Mouse (Mus musculus) intestine, embryonic 16.5 days (tissue): Measurements from ENCODE around the gene Ccdc106. TPM values are rescaled to one million over a fixed set of nuclear protein-coding genes. Genes with fewer than 3 reads are reported as not detected.
A peak's percentile ranks its signal among the peaks of the same experiment; 100 is the strongest.

Experiments
- ATAC-seq: fragments of 200-750 bp; cut with Nextera tagmentation; 2 replicates; pipeline ENCODE4 v1.8.0; 2017; ENCODE audit warnings: moderate TSS enrichment, moderate library complexity
- H3K27ac ChIP-seq: fragments of 300-500 bp; sonication (generic); 2 replicates; pipeline ENCODE4 v1.5.1; 2014; ENCODE audit warnings: mild to moderate bottlenecking, low read length
- H3K27me3 ChIP-seq: fragments of 300-500 bp; sonication (generic); replicated peaks from 2 replicates; pipeline ENCODE4 v1.6.1; 2014; ENCODE audit warnings: low read length, control low read depth, mixed read lengths; ENCODE audit not compliant: control insufficient read depth, insufficient read depth
- H3K36me3 ChIP-seq: fragments of 300-500 bp; sonication (generic); 2 replicates; pipeline ENCODE4 v1.6.1; 2014; ENCODE audit warnings: low read length, control low read depth; ENCODE audit not compliant: control insufficient read depth, insufficient read depth
- H3K4me1 ChIP-seq: fragments of 300-500 bp; sonication (generic); 2 replicates; pipeline ENCODE4 v1.6.1; 2014; ENCODE audit warnings: low read length, control low read depth, mixed read lengths; ENCODE audit not compliant: control insufficient read depth, insufficient read depth
- H3K4me2 ChIP-seq: fragments of 300-500 bp; sonication (generic); 2 replicates; pipeline ENCODE4 v1.6.1; 2014; ENCODE audit warnings: low read depth, low read length, control low read depth
- H3K4me3 ChIP-seq: fragments of 300-500 bp; sonication (generic); 2 replicates; pipeline ENCODE4 v1.5.1; 2014; ENCODE audit warnings: mild to moderate bottlenecking, low read length
- H3K9ac ChIP-seq: fragments of 300-500 bp; sonication (generic); 2 replicates; pipeline ENCODE4 v1.6.1; 2014; ENCODE audit warnings: low read depth, low read length
- H3K9me3 ChIP-seq: fragments of 300-500 bp; sonication (generic); 2 replicates; pipeline ENCODE4 v1.6.1; 2016; ENCODE audit warnings: low read length, control low read depth; ENCODE audit not compliant: control insufficient read depth
- WGBS: fragments of 180-500 bp; shearing (Covaris S2); extraction: QIAGEN DNeasy Blood & Tissue Kit; methylation state at CpG from one replicate; pipeline ENCODE4 v1.1.7; 2014; 5-methylcytosine and 5-hydroxymethylcytosine counted together
- polyA plus RNA-seq: library from polyadenylated mRNA; unstranded; fragments of >200 nt; fragmentation: Nextera tagmentation; extraction: Ambion mirVana; gene quantifications from 2 replicates; pipeline ENCODE4 v1.2.1, GENCODE M21; 2015

The Ccdc106 gene
- polyA plus RNA-seq, 1 experiment from 2014 or later = 13.7 TPM

DNA sequence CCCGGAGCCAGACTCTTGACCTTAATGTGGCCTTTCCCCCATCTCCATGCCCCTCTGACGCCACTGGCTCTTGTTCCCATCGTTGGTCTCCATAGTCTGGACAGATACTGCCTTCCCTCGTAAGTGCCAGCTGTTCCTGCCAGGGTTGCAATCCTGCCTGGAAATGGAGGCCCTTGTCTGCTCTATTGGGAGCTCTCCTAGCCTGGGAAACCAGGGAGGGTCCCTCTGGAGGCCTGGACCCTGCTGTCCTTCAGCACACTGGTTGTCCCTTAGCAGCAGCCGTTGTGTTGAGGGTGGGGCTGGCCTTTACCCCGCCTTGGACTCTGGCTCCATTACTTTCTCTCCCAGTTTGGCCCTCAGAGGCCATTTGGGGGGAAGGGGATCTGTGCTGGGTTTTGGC lies 72.0 kb downstream of the Ccdc106 start:
- H3K4me3 ChIP-seq = no peak overlapping the region
- 71% methylated on average over 6 of the region's 6 CpGs for WGBS
- H3K27ac ChIP-seq = no peak overlapping the region
- H3K4me1 ChIP-seq = peaks cover 7% of the 10 kb centered on the region
- H3K27me3 ChIP-seq = no peaks in the 10 kb centered on the region
- peaks cover 31% of the 10 kb centered on the region for H3K36me3 ChIP-seq
- no peak overlapping the region for H3K9ac ChIP-seq
- no peaks in the 10 kb centered on the region for H3K9me3 ChIP-seq
- H3K4me2 ChIP-seq = no peak overlapping the region
- ATAC-seq = no peak

DNA sequence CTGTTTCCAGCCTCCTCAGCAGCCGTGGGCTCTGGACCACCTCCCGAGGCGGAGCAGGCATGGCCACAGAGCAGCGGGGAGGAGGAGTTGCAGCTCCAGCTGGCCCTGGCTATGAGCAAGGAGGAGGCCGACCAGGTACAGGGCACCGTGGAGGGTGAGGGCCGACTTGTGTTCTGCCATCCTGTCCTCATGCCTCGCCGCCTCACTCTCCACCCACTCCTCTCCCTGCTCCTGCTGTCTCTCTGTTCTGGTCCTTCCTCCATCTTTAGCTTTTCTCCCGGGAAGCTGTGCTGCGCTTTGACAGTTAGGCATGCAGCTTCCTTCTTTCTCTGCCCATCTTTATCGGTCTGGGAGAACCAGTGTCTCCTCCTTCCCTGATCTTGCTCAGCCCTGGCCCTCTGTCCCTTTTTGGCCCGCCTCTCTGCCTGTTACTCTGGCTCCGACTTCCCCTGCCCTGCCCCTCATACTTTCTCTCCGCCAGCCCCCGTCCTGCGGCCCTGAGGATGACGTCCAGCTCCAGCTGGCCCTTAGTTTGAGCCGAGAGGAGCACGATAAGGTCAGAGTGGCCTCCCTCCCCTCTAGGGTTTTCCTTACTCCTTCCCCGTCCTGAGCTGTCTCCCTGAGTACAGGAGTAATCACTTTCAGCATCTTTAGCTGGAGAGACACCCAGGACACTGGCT lies 72.6 kb downstream of the Ccdc106 start:
- H3K27me3 ChIP-seq = no peaks in the 10 kb centered on the region
- H3K9me3 ChIP-seq = no peaks in the 10 kb centered on the region
- no peak overlapping the region for H3K9ac ChIP-seq
- no peak overlapping the region for H3K4me3 ChIP-seq
- WGBS = 78% methylated on average over 21 of the region's 21 CpGs
- ATAC-seq = no peak
- H3K27ac ChIP-seq = no peak overlapping the region
- H3K4me1 ChIP-seq = peaks cover 7% of the 10 kb centered on the region
- H3K4me2 ChIP-seq = no peak overlapping the region
- H3K36me3 ChIP-seq = peaks cover 34% of the 10 kb centered on the region

DNA sequence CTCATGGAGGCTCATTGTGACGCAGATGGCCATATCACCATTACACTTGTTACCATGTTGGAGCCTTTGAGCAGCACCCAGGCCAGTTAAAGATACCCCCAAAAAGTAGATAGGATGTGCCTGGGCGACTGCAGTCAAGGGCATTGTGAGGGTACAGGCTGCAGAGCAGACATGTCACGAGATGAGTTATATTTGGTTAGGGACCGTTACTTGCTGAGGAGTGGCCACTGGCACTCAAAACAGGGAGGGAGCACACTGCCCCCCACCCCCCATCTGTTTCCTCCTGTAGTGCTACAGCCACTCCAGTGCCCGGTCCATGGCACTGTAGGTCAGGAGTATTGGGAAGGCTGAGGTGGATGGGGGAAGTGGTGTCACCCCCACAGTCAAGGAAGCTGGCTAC lies 78.4 kb downstream of the Ccdc106 start:
- no peak overlapping the region for H3K4me3 ChIP-seq
- no peaks in the 10 kb centered on the region for H3K27me3 ChIP-seq
- ATAC-seq = no peak
- H3K9ac ChIP-seq = no peak overlapping the region
- H3K4me1 ChIP-seq = no peaks in the 10 kb centered on the region
- no peaks in the 10 kb centered on the region for H3K9me3 ChIP-seq
- no peak overlapping the region for H3K4me2 ChIP-seq
- peaks cover 24% of the 10 kb centered on the region for H3K36me3 ChIP-seq
- WGBS = 90% methylated on average over 5 of the region's 5 CpGs
- no peak overlapping the region for H3K27ac ChIP-seq

DNA sequence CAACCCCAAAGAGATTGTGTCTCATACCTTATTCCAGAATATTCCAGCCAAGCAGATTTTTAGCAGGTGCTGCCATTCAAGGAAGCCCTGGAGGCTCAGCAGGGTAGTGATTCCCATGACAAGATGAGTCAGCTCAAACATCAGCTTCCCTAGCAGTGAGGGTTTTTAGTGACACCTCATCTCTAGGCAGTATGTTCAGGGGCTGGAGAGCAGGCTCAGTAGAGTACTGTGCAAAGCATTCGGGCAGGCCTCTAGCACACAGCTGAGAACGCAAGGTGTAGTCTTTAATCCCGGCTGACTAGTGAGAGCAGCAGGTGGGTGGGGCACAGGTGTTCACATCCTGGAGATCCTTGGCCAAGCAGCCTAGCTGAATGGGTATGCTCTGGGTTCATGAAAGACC lies 79.4 kb downstream of the Ccdc106 start:
- peak; percentile 36; the same call in 1 of the 2 replicates for ATAC-seq
- H3K9me3 ChIP-seq = no peaks in the 10 kb centered on the region
- H3K9ac ChIP-seq = no peak overlapping the region
- no peak overlapping the region for H3K4me2 ChIP-seq
- no peak overlapping the region for H3K27ac ChIP-seq
- 80% methylated on average over 3 of the region's 3 CpGs for WGBS
- peaks cover 22% of the 10 kb centered on the region for H3K36me3 ChIP-seq
- H3K4me3 ChIP-seq = no peak overlapping the region
- no peaks in the 10 kb centered on the region for H3K4me1 ChIP-seq
- H3K27me3 ChIP-seq = no peaks in the 10 kb centered on the region

DNA sequence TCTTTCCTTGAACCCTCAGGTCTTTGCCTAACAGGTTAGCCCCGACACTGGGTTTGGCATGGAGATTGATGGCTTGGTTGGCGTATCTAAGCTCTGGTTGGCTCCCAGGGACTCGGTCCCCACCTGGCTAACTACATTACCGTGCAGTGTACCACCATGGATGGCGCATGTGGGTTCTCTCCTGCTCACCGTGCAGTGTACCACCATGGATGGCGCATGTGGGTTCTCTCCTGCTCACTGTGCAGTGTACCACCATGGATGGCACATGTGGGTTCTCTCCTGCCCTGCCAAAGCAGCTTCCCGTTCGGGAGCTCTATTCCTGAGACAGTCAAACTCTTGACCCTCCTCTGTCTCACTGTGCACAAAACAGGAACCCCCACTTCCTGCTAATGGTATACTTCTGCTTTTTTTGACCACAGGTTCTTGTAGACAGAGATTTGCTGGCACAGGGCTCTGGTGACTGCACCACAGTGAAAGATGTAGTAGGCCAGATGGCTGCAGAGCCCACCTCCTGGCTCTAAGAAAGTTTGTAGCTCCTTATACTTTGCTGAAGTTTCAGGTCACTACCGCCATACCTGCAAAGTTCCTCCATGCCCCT lies 80.8 kb downstream of the Ccdc106 start:
- no peaks in the 10 kb centered on the region for H3K9me3 ChIP-seq
- WGBS = 81% methylated on average over 10 of the region's 10 CpGs
- no peak overlapping the region for H3K4me3 ChIP-seq
- H3K4me2 ChIP-seq = no peak overlapping the region
- H3K9ac ChIP-seq = no peak overlapping the region
- H3K27ac ChIP-seq = no peak overlapping the region
- no peaks in the 10 kb centered on the region for H3K27me3 ChIP-seq
- peaks cover 10% of the 10 kb centered on the region for H3K36me3 ChIP-seq
- ATAC-seq = no peak
- H3K4me1 ChIP-seq = no peaks in the 10 kb centered on the region

DNA sequence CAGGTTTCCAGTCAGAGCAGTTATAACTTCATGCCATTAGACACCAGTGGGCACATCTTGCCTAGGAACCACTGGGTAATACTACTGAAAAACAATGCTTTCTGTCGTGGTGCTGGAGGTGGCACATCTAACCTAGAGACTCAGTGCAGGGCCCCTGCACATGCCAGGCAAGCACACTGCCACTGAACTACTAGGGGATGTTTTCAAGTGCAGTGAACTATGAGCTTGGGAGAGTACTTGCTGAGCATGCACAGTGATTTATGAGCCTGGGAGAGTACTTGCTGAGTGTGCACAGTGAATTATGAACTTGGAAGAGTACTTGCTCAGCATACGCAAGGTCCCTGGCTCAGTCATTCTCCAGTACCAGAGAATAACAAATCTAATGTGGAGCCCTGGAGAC lies 82.2 kb downstream of the Ccdc106 start:
- no peak for ATAC-seq
- Histone ChIP-seq H3K9ac (no peak overlapping the region), H3K27ac (no peak overlapping the region), H3K4me1 (no peaks in the 10 kb centered on the region), H3K4me3 (no peak overlapping the region), H3K27me3 (no peaks in the 10 kb centered on the region), H3K36me3 (peaks cover 5% of the 10 kb centered on the region), H3K9me3 (no peaks in the 10 kb centered on the region), H3K4me2 (no peak overlapping the region)
- WGBS = 74% methylated on average over 2 of the region's 2 CpGs

DNA sequence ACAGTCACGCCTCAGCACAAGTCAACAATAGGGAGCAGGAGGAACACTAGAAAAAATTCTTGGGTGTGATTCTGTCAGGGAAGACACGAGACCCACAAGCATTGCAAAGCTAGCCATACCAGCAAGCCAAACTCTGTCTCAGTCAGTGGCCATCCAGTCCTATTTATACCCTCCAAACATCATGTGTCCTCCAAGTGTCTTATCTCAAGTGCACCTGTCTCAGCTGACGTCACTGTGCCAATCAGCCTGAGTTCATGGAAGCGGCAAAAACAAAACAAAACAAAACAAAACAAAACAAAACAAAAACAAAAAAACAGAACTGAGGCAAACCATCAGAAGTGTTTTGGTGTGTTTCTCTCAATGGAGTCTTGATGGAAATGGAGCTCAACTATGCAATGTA lies 87.9 kb downstream of the Ccdc106 start:
- WGBS = 75% methylated on average over 4 of the region's 4 CpGs
- Histone ChIP-seq H3K4me2 (no peak overlapping the region), H3K4me1 (no peaks in the 10 kb centered on the region), H3K27ac (no peak overlapping the region), H3K4me3 (no peak overlapping the region), H3K9me3 (no peaks in the 10 kb centered on the region), H3K36me3 (no peaks in the 10 kb centered on the region), H3K27me3 (no peaks in the 10 kb centered on the region), H3K9ac (no peak overlapping the region)
- ATAC-seq = no peak

DNA sequence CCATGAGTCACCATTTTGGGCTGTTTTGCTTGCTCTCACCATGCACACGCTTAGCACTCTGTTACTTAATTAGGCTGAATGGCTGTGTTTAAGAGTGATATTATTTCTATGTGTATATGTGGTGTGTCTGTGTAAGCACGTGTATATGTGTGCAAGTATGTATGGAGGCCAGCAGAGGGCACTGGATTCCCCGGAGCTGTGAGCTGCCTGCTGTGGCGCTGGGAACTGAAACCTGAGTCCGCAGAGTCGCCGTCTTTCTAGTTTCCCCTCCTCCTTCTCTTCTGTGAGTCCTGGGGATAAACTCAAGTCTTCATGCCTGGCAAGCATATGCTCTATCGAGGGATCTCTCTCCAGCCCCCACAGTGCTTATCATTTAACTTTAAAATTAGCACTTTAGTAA lies 88.9 kb downstream of the Ccdc106 start:
- Histone ChIP-seq H3K4me2 (no peak overlapping the region), H3K4me3 (no peak overlapping the region), H3K9ac (no peak overlapping the region), H3K36me3 (no peaks in the 10 kb centered on the region), H3K9me3 (no peaks in the 10 kb centered on the region), H3K27ac (no peak overlapping the region), H3K27me3 (no peaks in the 10 kb centered on the region), H3K4me1 (no peaks in the 10 kb centered on the region)
- WGBS = 87% methylated on average over 8 of the region's 8 CpGs
- ATAC-seq = no peak
